Mouse (Mus musculus): ENCODE measurements around the gene Padi2.

DNA sequence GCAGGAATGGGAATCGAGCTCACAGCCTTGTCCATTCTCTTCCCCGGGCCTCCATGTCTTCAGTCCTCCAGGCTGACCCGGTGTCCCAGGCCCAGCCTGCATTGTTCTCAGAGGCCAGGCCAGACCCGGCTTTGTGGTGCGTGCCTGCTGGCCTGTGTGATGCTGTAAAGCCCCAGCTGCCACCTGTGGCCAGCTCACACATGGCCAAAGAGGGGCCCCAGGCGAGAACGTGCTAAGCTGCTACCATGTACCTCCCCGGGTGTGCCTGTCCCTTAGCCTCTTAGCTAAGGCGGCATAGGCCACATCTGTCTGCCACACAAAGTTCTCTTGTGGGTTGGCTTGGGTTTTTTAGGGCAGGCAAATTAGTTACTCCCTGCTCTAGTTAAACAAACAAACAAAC lies 29.5 kb downstream of the Padi2 start:
- TF ChIP-seq CTCF (IDR thresholded peaks at IDR 0.05; ENCODE audit: borderline replicate concordance, insufficient read depth, low read length), result no peak
- TF ChIP-seq POLR2A (IDR thresholded peaks at IDR 0.05; ENCODE audit: low read depth, low read length), result no peak
